Mouse (Mus musculus) frontal cortex, postnatal 36 days (tissue): ENCODE measurements around the gene Tbc1d1.

Experiments used
- DNase-seq, 2 experiments: peaks; one replicate each; pipeline ENCODE4 v3.0.0; 2022; ENCODE audit warnings: low spot score in 2 of 2

Gene Tbc1d1

GRCm38 (mm10) chr5:64382451-64383057 is 226.4 kb downstream of the Tbc1d1 start:
- peak; percentile 82 to 85 for DNase-seq

- DNase-seq, result no peak
These were observed 227.1 kb downstream of the Tbc1d1 start for GRCm38 (mm10) chr5:64383215-64383614.

GRCm38 (mm10) chr5:64384546-64384945 is 228.4 kb downstream of the Tbc1d1 start:
- DNase-seq, result no peak

GRCm38 (mm10) chr5:64386996-64387395 is 230.9 kb downstream of the Tbc1d1 start:
- DNase-seq, result no peak

- no peak for DNase-seq
These were observed 233.3 kb downstream of the Tbc1d1 start for GRCm38 (mm10) chr5:64389202-64389929.

- DNase-seq, result no peak
These were observed 235.2 kb downstream of the Tbc1d1 start for GRCm38 (mm10) chr5:64391346-64391745.

- DNase-seq, result no peak
These were observed 236.4 kb downstream of the Tbc1d1 start for GRCm38 (mm10) chr5:64392426-64393020.

GRCm38 (mm10) chr5:64393530-64393929 is 237.4 kb downstream of the Tbc1d1 start:
- no peak for DNase-seq

GRCm38 (mm10) chr5:64398155-64398554 is 242.1 kb downstream of the Tbc1d1 start:
- DNase-seq, result no peak

- DNase-seq, result no peak
These were observed 244.6 kb downstream of the Tbc1d1 start for GRCm38 (mm10) chr5:64400742-64401141.
